Mouse (Mus musculus) liver, adult 2 months (tissue): ENCODE measurements at regions not wholly inside any gene's neighbourhood (a gene's known extent, or its start where the extent isn't known, plus 50 kb on each side); places are given as distances from the start of the nearest gene placed in this dataset.

Experiments used
- DNase-seq: peaks from one replicate; pipeline ENCODE4 v3.0.0-alpha.2; 2011; ENCODE audit warnings: low read depth, low spot score; ENCODE audit errors: extremely low read depth
- H3K27ac ChIP-seq: fragments of 200-500 bp; replicated peaks from 2 replicates; pipeline ENCODE4 v1.5.1; 2012; ENCODE audit warnings: low read depth, mild to moderate bottlenecking, control low read depth, inconsistent platforms, low read length; ENCODE audit not compliant: insufficient read depth
- H3K27me3 ChIP-seq: fragments of 200-500 bp; 2 replicates; pipeline ENCODE4 v1.6.1; 2012; ENCODE audit warnings: mild to moderate bottlenecking, moderate library complexity, low read length, inconsistent platforms; ENCODE audit not compliant: control insufficient read depth, insufficient read depth
- H3K36me3 ChIP-seq: fragments of 200-500 bp; 2 replicates; pipeline ENCODE4 v1.6.1; 2012; ENCODE audit warnings: low read length, inconsistent platforms; ENCODE audit not compliant: control insufficient read depth, insufficient read depth
- H3K4me1 ChIP-seq: fragments of 200-500 bp; 2 replicates; pipeline ENCODE4 v1.6.1; 2011; ENCODE audit warnings: low read length; ENCODE audit not compliant: control insufficient read depth, insufficient read depth
- H3K4me3 ChIP-seq: fragments of 200-500 bp; 2 replicates; pipeline ENCODE4 v1.5.1; 2011; ENCODE audit warnings: low read depth, mild to moderate bottlenecking, control low read depth, low read length, moderate library complexity; ENCODE audit not compliant: insufficient read depth
- H3K79me2 ChIP-seq: fragments of 200-500 bp; 2 replicates; pipeline ENCODE4 v1.6.1; 2012; ENCODE audit warnings: inconsistent platforms, mild to moderate bottlenecking, low read length, moderate library complexity; ENCODE audit not compliant: control insufficient read depth, insufficient read depth
- H3K9ac ChIP-seq: fragments of 200-500 bp; 2 replicates; pipeline ENCODE4 v1.6.1; 2012; ENCODE audit warnings: low read depth, mild to moderate bottlenecking, control low read depth, inconsistent platforms, low read length
- CTCF ChIP-seq: fragments of 200-500 bp; IDR thresholded peaks from 2 replicates; pipeline ENCODE4 v1.5.1; 2011; ENCODE audit warnings: low read depth, low read length, control low read depth
- POLR2A ChIP-seq: fragments of 200-500 bp; IDR thresholded peaks from 2 replicates; pipeline ENCODE4 v1.6.1; 2011; ENCODE audit warnings: low read length, control low read depth; ENCODE audit not compliant: insufficient read depth; ENCODE audit errors: extremely low read depth
- WGBS: fragments of 180-500 bp; shearing (Covaris S2); methylation state at CpG from one replicate; pipeline ENCODE4 v1.1.7; 2018; 5-methylcytosine and 5-hydroxymethylcytosine counted together

GRCm38 (mm10) chr6:94998371-94998770, 118.7 kb upstream of the Kbtbd8 start:
- TF ChIP-seq CTCF (no peak), POLR2A (no peak)
- WGBS: 26% methylated on average over 2 of the region's 2 CpGs
- H3K27ac ChIP-seq: peak overlapping the region; percentile 86

GRCm38 (mm10) chr6:94994376-94994775, 122.7 kb upstream of the Kbtbd8 start:
- Histone ChIP-seq H3K27ac (no peak overlapping the region), H3K79me2 (no peaks in the 10 kb centered on the region), H3K4me1 (peaks cover 13% of the 10 kb centered on the region), H3K9ac (no peak overlapping the region), H3K27me3 (no peaks in the 10 kb centered on the region), H3K36me3 (no peaks in the 10 kb centered on the region), H3K4me3 (no peak overlapping the region)
- no peak for TF ChIP-seq CTCF
- WGBS: 84% methylated on average over 1 of the region's 1 CpGs
- DNase-seq: no peak

More at GRCm38 (mm10) chr6:94998371-94998770, 118.7 kb upstream of the Kbtbd8 start:
- Histone ChIP-seq H3K9ac (no peak overlapping the region), H3K36me3 (no peaks in the 10 kb centered on the region), H3K4me3 (no peak overlapping the region), H3K4me1 (peaks cover 20% of the 10 kb centered on the region), H3K79me2 (no peaks in the 10 kb centered on the region), H3K27me3 (no peaks in the 10 kb centered on the region)
- DNase-seq: peak; percentile 93

- no peak for DNase-seq
- H3K4me1 ChIP-seq: no peaks in the 10 kb centered on the region
- WGBS: 55% methylated on average over 5 of the region's 5 CpGs
- H3K79me2 ChIP-seq: no peaks in the 10 kb centered on the region
- H3K27ac ChIP-seq: no peak overlapping the region
- H3K9ac ChIP-seq: no peak overlapping the region
- TF ChIP-seq POLR2A: no peak
- no peak for TF ChIP-seq CTCF
- H3K4me3 ChIP-seq: no peak overlapping the region
- H3K27me3 ChIP-seq: no peaks in the 10 kb centered on the region
- no peaks in the 10 kb centered on the region for H3K36me3 ChIP-seq
Measured at GRCm38 (mm10) chr6:94987427-94987826, 129.6 kb upstream of the Kbtbd8 start.

GRCm38 (mm10) chr6:94986346-94986745, 130.7 kb upstream of the Kbtbd8 start:
- 16% methylated on average over 4 of the region's 4 CpGs for WGBS
- Histone ChIP-seq H3K4me3 (no peak overlapping the region), H3K4me1 (no peaks in the 10 kb centered on the region), H3K9ac (no peak overlapping the region), H3K79me2 (no peaks in the 10 kb centered on the region), H3K27ac (no peak overlapping the region), H3K27me3 (no peaks in the 10 kb centered on the region), H3K36me3 (no peaks in the 10 kb centered on the region)
- TF ChIP-seq CTCF: peak; percentile 69
- no peak for TF ChIP-seq POLR2A
- peak; percentile 57 for DNase-seq

- Histone ChIP-seq H3K79me2 (no peaks in the 10 kb centered on the region), H3K27ac (no peak overlapping the region), H3K27me3 (no peaks in the 10 kb centered on the region), H3K9ac (no peak overlapping the region), H3K4me1 (no peaks in the 10 kb centered on the region), H3K36me3 (no peaks in the 10 kb centered on the region), H3K4me3 (no peak overlapping the region)
- no peak for TF ChIP-seq POLR2A
- TF ChIP-seq CTCF: no peak
- no peak for DNase-seq
- WGBS: 65% methylated on average over 3 of the region's 3 CpGs
Measured at GRCm38 (mm10) chr6:94984411-94984895, 132.6 kb upstream of the Kbtbd8 start.

GRCm38 (mm10) chr6:94968683-94969082, 148.4 kb upstream of the Kbtbd8 start:
- 69% methylated on average over 5 of the region's 5 CpGs for WGBS
- no peaks in the 10 kb centered on the region for H3K79me2 ChIP-seq

More at GRCm38 (mm10) chr6:94968683-94969082, 148.4 kb upstream of the Kbtbd8 start:
- H3K27ac ChIP-seq: no peak overlapping the region
- H3K4me1 ChIP-seq: no peaks in the 10 kb centered on the region
- H3K36me3 ChIP-seq: no peaks in the 10 kb centered on the region
- no peak overlapping the region for H3K4me3 ChIP-seq
- DNase-seq: no peak
- H3K27me3 ChIP-seq: no peaks in the 10 kb centered on the region
- TF ChIP-seq POLR2A (no peak), CTCF (no peak)
- no peak overlapping the region for H3K9ac ChIP-seq
